12 mouse cellular contexts compared by ENCODE assay signal in the genomic region with DNA sequence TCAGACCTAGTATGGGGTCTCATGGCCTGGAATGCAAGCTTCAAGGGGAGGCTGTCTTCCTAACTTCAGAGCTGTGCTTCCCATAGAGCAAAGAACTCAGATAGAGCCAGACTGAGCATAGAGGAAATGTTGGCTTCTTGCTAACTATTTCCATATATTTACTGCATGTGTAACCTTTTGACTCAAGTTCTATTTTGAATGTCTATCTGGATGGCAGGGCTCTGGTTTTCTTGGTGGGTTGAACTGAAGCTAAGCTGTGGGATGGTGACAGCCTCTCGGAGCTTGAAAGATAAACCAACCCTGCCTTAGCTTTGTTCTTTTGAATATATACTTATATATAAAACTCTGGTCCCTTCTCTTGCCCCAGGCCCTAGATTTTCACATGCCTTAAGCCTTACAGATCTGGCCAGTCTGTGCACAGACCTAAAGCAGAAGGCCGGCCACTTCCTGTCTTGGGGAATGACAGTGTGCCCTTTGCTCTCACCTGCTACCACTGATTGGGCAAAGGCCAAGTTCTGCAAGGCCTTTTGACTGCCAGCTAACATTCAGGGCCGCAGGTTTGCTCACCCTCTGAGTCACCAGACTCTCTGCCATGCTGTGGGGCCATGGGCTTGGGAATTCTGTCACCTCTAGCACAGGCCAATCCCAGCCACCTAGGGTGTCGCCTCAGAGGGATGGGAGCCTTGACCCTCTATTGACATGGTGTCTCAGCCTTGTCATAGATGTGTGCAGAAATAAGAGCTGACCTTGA. TPM values are rescaled to one million over a fixed set of nuclear protein-coding genes. Genes with fewer than 3 reads are reported as not detected.
A peak's percentile ranks its signal among the peaks of the same experiment; 100 is the strongest.
DNase-seq lines count a peak whose midpoint lies in the region; ATAC-seq and TF ChIP-seq lines count a peak whose summit lies in the region.
"Had no signal": no experiment of that assay in that cellular context is flagged by ENCODE, and none has a peak within 500 bp of the region (broad histone marks: within the 10 kb centered on the region; RNA-seq: fewer than 3 reads in every experiment).

No protein-coding gene starts in this region.

- TF ChIP-seq POLR2A in kidney, adult 2 months (IDR thresholded peaks at IDR 0.05; ENCODE audit: low read depth, low read length) = no peak

- 39% methylated on average over 4 of the region's 4 CpGs for WGBS in kidney, adult 2 months
- WGBS in liver, embryonic 13.5 days (ENCODE audit: insufficient replicate concordance) = 55% methylated on average over 4 of the region's 4 CpGs

- no peak for ATAC-seq in cerebellum, adult (ENCODE audit: insufficient number of reproducible peaks, low FRiP score, low TSS enrichment)
- ATAC-seq in liver, embryonic 13.5 days (ENCODE audit: low read depth) = peak; percentile 39

- H3K4me1 ChIP-seq in kidney, adult 2 months (ENCODE audit: control insufficient read depth, insufficient read depth, low read length) = peaks cover 31% of the 10 kb centered on the region
- H3K4me1 ChIP-seq in liver, embryonic 13.5 days (replicated peaks) = peaks cover 21% of the 10 kb centered on the region
- H3K4me1 ChIP-seq: neural tube, embryonic 13.5 days had no signal

- H3K9ac ChIP-seq in liver, embryonic 13.5 days = no peak overlapping the region
- H3K9ac ChIP-seq: neural tube, embryonic 13.5 days had no signal

- TF ChIP-seq CTCF in kidney, adult 2 months (conservative IDR thresholded peaks at IDR 0.05; ENCODE audit: insufficient read depth, insufficient read length, low read depth, low read length) = no peak

- H3K36me3 ChIP-seq in kidney, adult 2 months (ENCODE audit: control insufficient read depth, insufficient read depth, low read length) = no peaks in the 10 kb centered on the region
- no peaks in the 10 kb centered on the region for H3K36me3 ChIP-seq in liver, embryonic 13.5 days
- H3K36me3 ChIP-seq: neural tube, embryonic 13.5 days had no signal

- no peak overlapping the region for H3K4me2 ChIP-seq in liver, embryonic 13.5 days
- H3K4me2 ChIP-seq: heart, embryonic 11.5 days; neural tube, embryonic 13.5 days had no signal

- peak; percentile 13 to 16 for DNase-seq in cerebellum, postnatal 14 days
- peak; percentile 83 for DNase-seq in adrenal gland, adult 8-10 months
- DNase-seq in kidney, adult 2 months = peak; percentile 89
- no peak for DNase-seq in liver, embryonic 13.5 days
- no peak for DNase-seq in embryo, embryonic 10 days (ENCODE audit: low spot score)
- DNase-seq in testis, postnatal 14 days (ENCODE audit: low spot score) = no peak
- no peak for DNase-seq in urinary bladder, adult 18-20 months (ENCODE audit: low spot score in 2 of 2)
- DNase-seq: embryo, embryonic 11 days; thymus, postnatal 25 days had no signal

- H3K27me3 ChIP-seq in kidney, adult 2 months (replicated peaks; ENCODE audit: control insufficient read depth, insufficient read depth, low read length) = no peaks in the 10 kb centered on the region
- H3K27me3 ChIP-seq in liver, embryonic 13.5 days = no peaks in the 10 kb centered on the region
- H3K27me3 ChIP-seq: neural tube, embryonic 13.5 days had no signal

- H3K4me3 ChIP-seq in kidney, adult 2 months (ENCODE audit: insufficient read depth, low read depth, low read length) = no peak overlapping the region
- no peak overlapping the region for H3K4me3 ChIP-seq in liver, embryonic 13.5 days (replicated peaks)
- H3K4me3 ChIP-seq: neural tube, embryonic 13.5 days had no signal

- H3K9me3 ChIP-seq in liver, embryonic 13.5 days (replicated peaks) = no peaks in the 10 kb centered on the region
- H3K9me3 ChIP-seq: neural tube, embryonic 13.5 days had no signal

- peak overlapping the region; percentile 94 for H3K27ac ChIP-seq in kidney, adult 2 months (ENCODE audit: insufficient read depth, low read depth, low read length)
- H3K27ac ChIP-seq in liver, embryonic 13.5 days = peak overlapping the region; percentile 61
- H3K27ac ChIP-seq: neural tube, embryonic 13.5 days had no signal

RNA-seq across cellular contexts. Expression of a gene that starts 35.1 kb away (rescaled TPM):
- total RNA-seq in adrenal gland, adult 8-10 months (2022) = 10 to 100 TPM; 23.3 to 30.4 (median 30.2) TPM
- 13.1 and 14.5 TPM in 2 replicates for polyA plus RNA-seq in kidney, adult 2 months (2012; rRNA removed)
- 2.2 and 3.2 TPM in 2 replicates for polyA plus RNA-seq in liver, embryonic 13.5 days (2015; fragmentation: Nextera tagmentation; extraction: Ambion mirVana)

Comparison
In these comparisons a context has a peak if more than half of its experiments do, and no peak if none do; other contexts are left out.
1. DNase-seq: peak in cerebellum, postnatal 14 days (2 of 2), adrenal gland, adult 8-10 months (single experiment) and kidney, adult 2 months (single experiment); none in liver, embryonic 13.5 days (single experiment), embryo, embryonic 10 days (single experiment), testis, postnatal 14 days (single experiment) and urinary bladder, adult 18-20 months (0 of 2).